Mouse (Mus musculus): ENCODE measurements around the gene Pcdh15. TPM values are rescaled to one million over a fixed set of nuclear protein-coding genes. Genes with fewer than 3 reads are reported as not detected.

The Pcdh15 gene
- polyA plus RNA-seq, 1 experiment from 2014 or later, result 14.9 TPM

DNA sequence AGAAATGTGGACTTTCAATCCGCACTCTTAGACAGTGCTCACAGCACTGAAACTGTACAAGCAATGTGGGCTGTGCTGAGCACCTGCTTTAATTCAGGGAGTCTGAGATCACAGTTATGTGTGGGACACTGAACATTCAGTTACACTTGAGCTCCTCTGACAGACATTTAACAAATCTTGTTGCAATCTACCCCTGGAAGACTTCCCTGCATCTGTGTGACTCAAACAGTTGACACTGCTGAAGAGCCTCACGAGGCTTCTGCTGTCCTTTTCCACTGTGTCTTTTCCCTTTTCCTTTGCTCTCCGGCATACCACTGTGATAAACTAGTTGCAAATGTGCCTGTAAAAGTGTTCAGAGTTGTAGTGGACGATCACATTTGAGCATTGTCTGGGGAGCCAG, 793.1 kb downstream of the Pcdh15 start:
- no peak overlapping the region for H3K4me2 ChIP-seq (replicated peaks)
- no peak overlapping the region for H3K4me3 ChIP-seq (replicated peaks; ENCODE audit: low read length)
- H3K36me3 ChIP-seq (replicated peaks; ENCODE audit: control insufficient read depth, insufficient read depth), result no peaks in the 10 kb centered on the region
- no peak for DNase-seq (ENCODE audit: low spot score)
- no peak overlapping the region for H3K27ac ChIP-seq
- H3K9me3 ChIP-seq (ENCODE audit: control insufficient read depth, low read length), result no peaks in the 10 kb centered on the region
- H3K27me3 ChIP-seq (ENCODE audit: control insufficient read depth, insufficient read depth, low read length), result no peaks in the 10 kb centered on the region
- 86% methylated on average over 4 of the region's 4 CpGs for WGBS
- H3K9ac ChIP-seq, result no peak overlapping the region
- no peaks in the 10 kb centered on the region for H3K4me1 ChIP-seq (replicated peaks; ENCODE audit: control insufficient read depth, insufficient read depth, low read length)
- no peak for ATAC-seq (ENCODE audit: low FRiP score)

DNA sequence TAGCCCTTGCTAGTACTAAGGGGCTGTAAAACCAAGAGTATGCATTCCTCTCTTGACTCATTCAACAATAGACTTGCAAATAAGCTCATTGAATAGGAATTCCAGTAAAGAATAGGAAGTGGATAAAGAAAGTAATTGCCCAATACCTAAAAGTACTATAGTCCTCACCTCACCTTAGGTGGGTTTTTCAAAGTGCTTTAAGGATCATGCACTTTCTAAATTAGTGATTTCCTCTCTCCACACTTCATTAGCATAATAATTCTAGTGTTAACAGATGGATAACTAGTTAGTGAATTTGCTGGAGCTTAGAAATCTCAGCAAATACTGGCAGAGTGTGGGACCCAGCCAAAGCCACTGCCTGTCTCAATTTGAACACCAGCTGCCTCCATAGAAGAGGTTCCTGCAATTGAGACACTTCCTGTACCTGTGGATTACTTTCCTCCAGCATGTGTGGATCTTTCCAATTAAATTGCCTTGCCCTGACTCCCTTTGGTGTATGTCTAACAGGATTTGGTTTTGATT, 797.0 kb downstream of the Pcdh15 start:
- Histone ChIP-seq H3K4me2 (replicated peaks) (no peak overlapping the region), H3K4me3 (replicated peaks; ENCODE audit: low read length) (no peak overlapping the region), H3K4me1 (replicated peaks; ENCODE audit: control insufficient read depth, insufficient read depth, low read length) (no peaks in the 10 kb centered on the region), H3K9ac (no peak overlapping the region), H3K36me3 (replicated peaks; ENCODE audit: control insufficient read depth, insufficient read depth) (no peaks in the 10 kb centered on the region), H3K27me3 (ENCODE audit: control insufficient read depth, insufficient read depth, low read length) (no peaks in the 10 kb centered on the region), H3K9me3 (ENCODE audit: control insufficient read depth, low read length) (no peaks in the 10 kb centered on the region), H3K27ac (no peak overlapping the region)
- DNase-seq (ENCODE audit: low spot score) (no peak), ATAC-seq (ENCODE audit: low FRiP score) (no peak)

DNA sequence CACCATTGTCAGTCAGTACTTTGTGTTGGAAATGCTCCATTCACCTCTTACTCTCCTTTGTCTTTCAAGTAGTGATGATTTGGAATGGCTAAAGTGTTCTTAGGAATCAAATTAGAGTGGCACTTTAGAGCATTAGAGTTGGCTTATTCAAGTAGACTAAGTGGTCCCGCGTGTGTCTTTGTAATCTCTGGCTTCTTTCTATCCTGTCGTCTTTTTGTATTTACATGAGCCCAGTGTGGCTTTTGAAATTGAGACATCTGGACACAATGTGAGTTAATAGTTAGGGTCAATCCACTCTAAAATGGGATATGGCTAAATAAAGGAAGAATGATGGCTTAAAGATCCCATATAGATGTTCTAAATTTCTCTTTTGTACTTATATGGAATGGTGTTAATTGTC, 800.0 kb downstream of the Pcdh15 start:
- H3K9me3 ChIP-seq (ENCODE audit: control insufficient read depth, low read length), result no peaks in the 10 kb centered on the region
- no peaks in the 10 kb centered on the region for H3K36me3 ChIP-seq (replicated peaks; ENCODE audit: control insufficient read depth, insufficient read depth)
- ATAC-seq (ENCODE audit: low FRiP score) (no peak), DNase-seq (ENCODE audit: low spot score) (no peak)
- H3K27ac ChIP-seq, result no peak overlapping the region
- 67% methylated on average over 3 of the region's 3 CpGs for WGBS
- H3K9ac ChIP-seq, result no peak overlapping the region
- no peaks in the 10 kb centered on the region for H3K27me3 ChIP-seq (ENCODE audit: control insufficient read depth, insufficient read depth, low read length)
- H3K4me3 ChIP-seq (replicated peaks; ENCODE audit: low read length), result no peak overlapping the region
- no peaks in the 10 kb centered on the region for H3K4me1 ChIP-seq (replicated peaks; ENCODE audit: control insufficient read depth, insufficient read depth, low read length)
- no peak overlapping the region for H3K4me2 ChIP-seq (replicated peaks)

DNA sequence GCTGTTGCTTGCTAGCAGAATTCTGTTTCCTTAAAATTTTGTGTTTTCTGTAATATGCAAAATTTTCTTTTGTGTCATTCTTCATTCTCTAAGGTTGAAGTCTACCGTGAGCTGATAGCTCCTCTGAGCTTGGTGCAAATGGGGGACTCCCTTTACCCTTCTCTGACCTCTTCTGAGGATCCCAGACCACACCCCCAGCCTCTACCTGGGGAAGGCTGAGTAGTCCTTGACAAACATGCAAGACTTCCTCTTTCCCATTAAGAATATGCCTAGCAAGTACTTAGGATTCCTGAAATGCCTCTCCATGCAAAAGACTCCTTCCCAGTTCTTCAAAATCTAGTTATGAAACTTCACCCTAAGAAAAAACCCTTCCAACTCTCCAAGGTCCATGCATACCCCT, 808.5 kb downstream of the Pcdh15 start:
- Histone ChIP-seq H3K27ac (no peak overlapping the region), H3K4me1 (replicated peaks; ENCODE audit: control insufficient read depth, insufficient read depth, low read length) (no peaks in the 10 kb centered on the region), H3K4me3 (replicated peaks; ENCODE audit: low read length) (no peak overlapping the region), H3K9me3 (ENCODE audit: control insufficient read depth, low read length) (no peaks in the 10 kb centered on the region), H3K27me3 (ENCODE audit: control insufficient read depth, insufficient read depth, low read length) (no peaks in the 10 kb centered on the region), H3K36me3 (replicated peaks; ENCODE audit: control insufficient read depth, insufficient read depth) (no peaks in the 10 kb centered on the region), H3K4me2 (replicated peaks) (no peak overlapping the region), H3K9ac (no peak overlapping the region)
- no peak for DNase-seq (ENCODE audit: low spot score)
- ATAC-seq (ENCODE audit: low FRiP score), result no peak
- 75% methylated on average over 1 of the region's 1 CpGs for WGBS

DNA sequence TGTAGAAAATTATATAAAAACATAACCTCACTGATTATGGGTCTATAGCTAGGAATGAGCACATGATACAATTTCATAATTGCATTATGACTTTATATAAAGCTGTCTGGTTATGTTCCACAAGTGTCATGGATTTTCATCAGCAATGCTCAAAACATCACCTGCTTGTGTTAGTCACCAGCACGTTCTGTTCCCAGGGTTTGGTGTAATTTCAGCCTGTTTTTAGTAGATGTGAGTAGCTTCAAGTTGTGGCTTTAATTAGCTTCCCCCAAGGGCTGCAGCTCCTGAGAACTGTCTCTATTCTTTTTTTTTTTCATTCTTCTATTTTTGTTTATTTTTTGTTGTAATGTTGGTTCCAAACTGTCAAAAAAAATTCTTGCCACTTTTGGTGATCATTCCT, 809.4 kb downstream of the Pcdh15 start:
- ATAC-seq (ENCODE audit: low FRiP score), result no peak
- 77% methylated on average over 1 of the region's 1 CpGs for WGBS
- no peaks in the 10 kb centered on the region for H3K4me1 ChIP-seq (replicated peaks; ENCODE audit: control insufficient read depth, insufficient read depth, low read length)

DNA sequence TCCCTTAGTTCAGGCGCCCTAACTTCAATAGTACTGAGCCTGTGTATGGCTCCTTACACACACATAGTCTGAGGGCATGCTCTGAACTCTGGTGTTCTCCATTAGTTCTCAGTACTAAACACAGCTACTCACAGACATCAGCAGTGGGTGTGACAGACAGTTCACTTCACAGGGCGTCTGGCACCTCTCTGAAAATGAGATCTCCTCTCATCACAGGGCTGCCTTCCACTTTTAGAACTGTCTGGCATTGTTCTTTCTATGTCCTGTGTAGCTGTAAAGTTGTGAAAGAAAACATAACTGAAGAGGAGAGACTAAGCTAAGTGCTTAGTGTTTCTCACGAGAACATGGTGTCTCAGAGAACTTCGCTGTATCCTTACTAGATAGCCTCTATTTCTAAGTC, 816.0 kb downstream of the Pcdh15 start:
- DNase-seq (ENCODE audit: low spot score) (no peak), ATAC-seq (ENCODE audit: low FRiP score) (no peak)
- H3K27me3 ChIP-seq (ENCODE audit: control insufficient read depth, insufficient read depth, low read length), result no peaks in the 10 kb centered on the region
- H3K9ac ChIP-seq, result no peak overlapping the region
- no peaks in the 10 kb centered on the region for H3K4me1 ChIP-seq (replicated peaks; ENCODE audit: control insufficient read depth, insufficient read depth, low read length)
- H3K4me3 ChIP-seq (replicated peaks; ENCODE audit: low read length), result no peak overlapping the region
- no peak overlapping the region for H3K27ac ChIP-seq
- no peaks in the 10 kb centered on the region for H3K36me3 ChIP-seq (replicated peaks; ENCODE audit: control insufficient read depth, insufficient read depth)
- no peak overlapping the region for H3K4me2 ChIP-seq (replicated peaks)
- no peaks in the 10 kb centered on the region for H3K9me3 ChIP-seq (ENCODE audit: control insufficient read depth, low read length)
- 86% methylated on average over 4 of the region's 4 CpGs for WGBS

More for the DNA sequence above, 809.4 kb downstream of the Pcdh15 start:
- H3K36me3 ChIP-seq (replicated peaks; ENCODE audit: control insufficient read depth, insufficient read depth), result no peaks in the 10 kb centered on the region
- H3K4me2 ChIP-seq (replicated peaks), result no peak overlapping the region
- H3K9me3 ChIP-seq (ENCODE audit: control insufficient read depth, low read length), result no peaks in the 10 kb centered on the region
- no peaks in the 10 kb centered on the region for H3K27me3 ChIP-seq (ENCODE audit: control insufficient read depth, insufficient read depth, low read length)
- no peak overlapping the region for H3K4me3 ChIP-seq (replicated peaks; ENCODE audit: low read length)
- DNase-seq (ENCODE audit: low spot score), result no peak
- no peak overlapping the region for H3K27ac ChIP-seq
- H3K9ac ChIP-seq, result no peak overlapping the region

DNA sequence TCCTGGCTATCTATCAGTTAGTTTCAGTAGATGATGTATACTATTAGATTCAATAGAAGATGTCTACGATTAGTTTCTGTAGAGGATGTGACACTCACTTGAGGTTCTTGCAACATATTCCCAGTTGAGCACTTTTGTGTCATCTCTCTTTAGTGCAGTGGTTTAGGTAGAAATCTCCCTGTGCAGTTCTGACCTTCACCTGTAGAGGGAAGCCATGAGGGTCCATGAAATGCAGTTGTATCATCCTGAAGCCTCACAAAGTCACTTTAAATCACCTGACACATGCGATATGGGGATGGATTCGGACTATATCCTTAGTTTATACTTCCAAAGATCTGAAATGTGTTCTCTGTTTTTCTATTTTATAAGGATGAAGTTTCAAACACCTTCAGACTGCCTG, 822.4 kb downstream of the Pcdh15 start:
- DNase-seq (ENCODE audit: low spot score) (no peak), ATAC-seq (ENCODE audit: low FRiP score) (no peak)
- Histone ChIP-seq H3K27ac (no peak overlapping the region), H3K4me3 (replicated peaks; ENCODE audit: low read length) (no peak overlapping the region), H3K9me3 (ENCODE audit: control insufficient read depth, low read length) (no peaks in the 10 kb centered on the region), H3K4me1 (replicated peaks; ENCODE audit: control insufficient read depth, insufficient read depth, low read length) (no peaks in the 10 kb centered on the region), H3K9ac (no peak overlapping the region), H3K27me3 (ENCODE audit: control insufficient read depth, insufficient read depth, low read length) (no peaks in the 10 kb centered on the region), H3K4me2 (replicated peaks) (no peak overlapping the region), H3K36me3 (replicated peaks; ENCODE audit: control insufficient read depth, insufficient read depth) (no peaks in the 10 kb centered on the region)
- WGBS, result 74% methylated on average over 3 of the region's 3 CpGs

DNA sequence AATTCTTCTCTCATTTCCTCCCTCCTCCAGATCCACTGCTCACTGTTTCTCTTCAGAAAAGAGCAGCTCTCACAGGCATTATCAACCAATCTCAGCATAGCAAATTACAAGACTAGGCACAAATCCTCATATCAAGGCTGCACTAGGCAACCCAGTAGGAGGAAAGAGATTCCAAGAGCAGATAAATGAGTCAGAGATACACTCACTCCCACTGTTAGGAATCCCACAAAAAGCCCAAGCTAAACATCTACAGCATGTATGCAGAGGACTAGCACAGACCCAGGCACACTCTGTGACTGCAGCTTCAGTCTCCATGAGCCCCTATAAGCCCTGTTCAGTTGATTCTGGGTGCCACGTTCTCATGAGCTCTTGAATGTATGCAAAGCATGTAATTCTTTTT, 829.5 kb downstream of the Pcdh15 start:
- 63% methylated on average over 1 of the region's 1 CpGs for WGBS
- no peaks in the 10 kb centered on the region for H3K36me3 ChIP-seq (replicated peaks; ENCODE audit: control insufficient read depth, insufficient read depth)
- DNase-seq (ENCODE audit: low spot score) (no peak), ATAC-seq (ENCODE audit: low FRiP score) (no peak)
- H3K27ac ChIP-seq, result no peak overlapping the region
- H3K4me2 ChIP-seq (replicated peaks), result no peak overlapping the region
- no peak overlapping the region for H3K9ac ChIP-seq
- no peaks in the 10 kb centered on the region for H3K4me1 ChIP-seq (replicated peaks; ENCODE audit: control insufficient read depth, insufficient read depth, low read length)
- H3K4me3 ChIP-seq (replicated peaks; ENCODE audit: low read length), result no peak overlapping the region
- no peaks in the 10 kb centered on the region for H3K9me3 ChIP-seq (ENCODE audit: control insufficient read depth, low read length)
- no peaks in the 10 kb centered on the region for H3K27me3 ChIP-seq (ENCODE audit: control insufficient read depth, insufficient read depth, low read length)

DNA sequence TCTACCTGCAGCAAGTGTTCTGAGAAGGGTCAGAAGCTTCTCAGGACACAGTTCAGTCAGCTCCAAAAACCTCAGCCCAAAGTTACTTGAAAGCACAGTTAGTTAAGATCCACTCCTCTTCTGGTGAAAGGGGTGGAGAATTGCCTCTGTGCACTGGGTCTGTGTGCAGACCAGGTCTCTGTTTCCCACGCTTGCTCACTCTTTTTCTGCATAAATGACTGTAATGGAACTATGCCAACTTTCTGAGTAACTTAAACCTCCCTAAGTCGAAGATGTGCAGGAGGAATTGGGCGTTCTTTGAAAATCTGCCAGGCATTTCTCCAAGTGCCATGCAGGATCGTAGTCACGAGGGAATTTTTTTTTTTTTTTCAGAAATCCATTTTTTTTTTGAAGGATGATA, 830.6 kb downstream of the Pcdh15 start:
- H3K27ac ChIP-seq, result no peak overlapping the region
- no peaks in the 10 kb centered on the region for H3K27me3 ChIP-seq (ENCODE audit: control insufficient read depth, insufficient read depth, low read length)
- peak; percentile 38 for DNase-seq (ENCODE audit: low spot score)

DNA sequence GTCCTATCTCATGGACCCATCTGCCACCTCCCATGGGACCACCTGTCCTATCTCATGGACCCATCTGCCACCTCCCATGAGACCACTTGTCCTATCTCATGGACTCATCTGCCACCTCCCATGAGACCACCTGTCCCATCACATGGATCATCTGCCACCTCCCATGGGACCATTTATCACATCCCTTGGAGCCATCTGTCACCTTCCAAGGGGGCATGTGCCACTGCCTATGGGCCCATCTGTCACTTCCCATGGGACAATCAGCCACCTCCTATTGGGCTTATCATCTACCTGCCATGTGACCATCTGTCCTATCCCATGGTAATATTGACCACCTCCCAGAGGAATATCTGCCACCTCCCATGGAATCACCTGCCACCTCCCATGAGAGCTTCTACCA, 832.0 kb downstream of the Pcdh15 start:
- no peak overlapping the region for H3K27ac ChIP-seq
- H3K27me3 ChIP-seq (ENCODE audit: control insufficient read depth, insufficient read depth, low read length), result no peaks in the 10 kb centered on the region
- H3K36me3 ChIP-seq (replicated peaks; ENCODE audit: control insufficient read depth, insufficient read depth), result no peaks in the 10 kb centered on the region
- H3K4me3 ChIP-seq (replicated peaks; ENCODE audit: low read length), result no peak overlapping the region
- no peak overlapping the region for H3K4me2 ChIP-seq (replicated peaks)
- H3K4me1 ChIP-seq (replicated peaks; ENCODE audit: control insufficient read depth, insufficient read depth, low read length), result no peaks in the 10 kb centered on the region
- DNase-seq (ENCODE audit: low spot score), result no peak
- no peak for ATAC-seq (ENCODE audit: low FRiP score)
- no peaks in the 10 kb centered on the region for H3K9me3 ChIP-seq (ENCODE audit: control insufficient read depth, low read length)
- H3K9ac ChIP-seq, result no peak overlapping the region

More for the DNA sequence above, 830.6 kb downstream of the Pcdh15 start:
- no peak for ATAC-seq (ENCODE audit: low FRiP score)
- no peaks in the 10 kb centered on the region for H3K4me1 ChIP-seq (replicated peaks; ENCODE audit: control insufficient read depth, insufficient read depth, low read length)
- no peak overlapping the region for H3K9ac ChIP-seq
- H3K4me3 ChIP-seq (replicated peaks; ENCODE audit: low read length), result no peak overlapping the region
- H3K36me3 ChIP-seq (replicated peaks; ENCODE audit: control insufficient read depth, insufficient read depth), result no peaks in the 10 kb centered on the region
- H3K4me2 ChIP-seq (replicated peaks), result no peak overlapping the region
- 63% methylated on average over 5 of the region's 5 CpGs for whole genome bisulfite sequencing
- no peaks in the 10 kb centered on the region for H3K9me3 ChIP-seq (ENCODE audit: control insufficient read depth, low read length)

All from hindbrain, embryonic 14.5 days (tissue).